Mouse (Mus musculus): ENCODE results near the gene Tex12. TPM values are rescaled to one million over a fixed set of nuclear protein-coding genes. Genes with fewer than 3 reads are reported as not detected.

Tex12 gene
- total RNA-seq, 2 experiments from 2014 or later, result not detected

DNA sequence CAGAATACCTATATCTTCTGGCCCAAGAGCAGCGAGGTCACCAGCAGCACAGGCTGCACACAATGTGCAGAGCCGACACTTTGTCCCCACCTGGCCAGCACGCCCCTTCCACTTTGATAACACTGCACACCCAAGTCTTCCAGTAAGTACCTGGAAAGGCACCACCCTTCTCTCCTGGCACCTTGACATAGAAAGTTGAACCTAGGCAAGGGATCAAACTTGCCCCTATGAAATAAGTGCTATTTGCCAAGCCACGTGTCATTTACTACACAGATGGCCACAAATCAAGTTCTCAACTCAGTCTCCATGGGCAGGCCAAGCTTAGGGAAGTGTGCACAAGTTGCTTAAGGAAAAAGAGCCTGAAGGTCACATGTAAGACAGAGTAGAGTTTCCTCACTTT lies 25.8 kb upstream of the Tex12 start:
- TF ChIP-seq CTCF (IDR thresholded peaks at IDR 0.05), result no peak
- no peak overlapping the region for H3K27ac ChIP-seq
- no peak overlapping the region for H3K4me3 ChIP-seq
- no peak for DNase-seq
- intact Hi-C loops (cut with DNase I), result no loop called here

GRCm38 (mm10) chr9:50585145-50585818 lies 24.2 kb upstream of the Tex12 start:
- Histone ChIP-seq H3K4me3 (no peak overlapping the region), H3K27ac (no peak overlapping the region)
- DNase-seq, result no peak
- intact Hi-C loops (cut with DNase I), result no loop called here
- no peak for TF ChIP-seq CTCF (IDR thresholded peaks at IDR 0.05)

DNA sequence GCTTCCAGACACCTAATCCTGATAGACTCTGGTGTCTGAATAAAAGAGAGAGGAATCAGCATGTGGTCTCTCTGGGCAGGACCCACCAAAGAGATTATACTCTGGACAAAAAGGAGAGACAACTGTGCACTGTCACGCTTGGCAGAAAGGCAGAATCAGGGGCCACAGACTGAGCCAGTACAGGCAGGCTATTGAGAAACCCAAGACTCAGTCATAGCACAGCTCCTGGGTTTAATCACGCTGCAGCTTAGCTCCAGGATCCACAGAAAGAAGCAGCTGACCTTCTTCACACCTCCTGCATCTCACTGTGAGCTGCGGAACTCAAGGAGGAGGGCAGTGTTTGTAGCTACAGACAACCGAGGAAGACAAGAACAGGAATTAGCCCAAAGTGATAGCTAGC lies 19.2 kb upstream of the Tex12 start:
- TF ChIP-seq CTCF (IDR thresholded peaks at IDR 0.05), result no peak
- H3K27ac ChIP-seq, result no peak overlapping the region
- intact Hi-C loops (cut with DNase I), result no loop called here

DNA sequence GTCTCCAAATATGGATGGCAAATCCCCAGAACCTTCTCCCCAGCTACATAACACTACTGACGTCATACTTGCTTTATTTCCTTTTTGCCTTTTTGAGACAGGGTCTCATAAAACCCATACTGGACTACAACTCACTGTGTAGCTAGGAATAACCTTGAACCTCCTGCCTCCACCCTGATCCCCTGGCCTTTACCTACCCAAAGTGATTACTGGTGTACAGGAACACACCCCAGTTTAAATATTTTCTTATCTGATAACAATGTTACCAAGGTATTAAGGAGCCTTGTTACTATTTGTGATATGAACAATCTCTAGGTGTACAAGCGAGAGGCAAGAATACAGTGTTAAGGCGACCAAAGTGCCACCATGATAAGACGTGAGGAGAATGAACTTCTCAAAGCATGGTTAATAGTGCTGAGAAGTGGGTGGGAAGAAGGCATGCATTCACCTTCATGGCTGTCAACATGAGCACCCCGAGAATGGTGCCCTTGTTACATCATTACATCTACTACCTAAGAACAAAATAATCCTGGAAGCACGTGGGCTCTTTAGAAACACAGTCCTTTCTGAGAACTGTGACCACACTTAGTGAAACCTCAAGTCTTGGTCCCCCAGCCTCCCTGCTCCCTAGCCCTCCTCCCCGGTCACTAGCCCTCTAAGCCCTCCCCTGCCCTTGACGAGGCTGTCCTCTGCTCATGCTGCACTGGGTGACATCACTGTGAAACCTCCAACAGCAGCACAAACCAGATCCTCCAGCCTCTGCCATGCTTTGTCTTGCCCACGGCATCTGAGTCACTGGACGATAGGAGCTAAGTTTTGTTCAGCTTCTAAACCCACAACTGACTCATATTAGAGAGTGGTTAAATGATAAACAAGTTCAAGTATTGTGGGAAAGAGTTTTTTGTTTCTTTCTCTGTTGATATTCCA lies 8.7 kb upstream of the Tex12 start:
- intact Hi-C loops (cut with DNase I), result no loop called here
- no peak overlapping the region for H3K27ac ChIP-seq
- no peak for DNase-seq
- no peak for TF ChIP-seq CTCF (IDR thresholded peaks at IDR 0.05)
- H3K4me3 ChIP-seq, result no peak overlapping the region

More for the DNA sequence above, 19.2 kb upstream of the Tex12 start:
- no peak overlapping the region for H3K4me3 ChIP-seq
- DNase-seq, result no peak

DNA sequence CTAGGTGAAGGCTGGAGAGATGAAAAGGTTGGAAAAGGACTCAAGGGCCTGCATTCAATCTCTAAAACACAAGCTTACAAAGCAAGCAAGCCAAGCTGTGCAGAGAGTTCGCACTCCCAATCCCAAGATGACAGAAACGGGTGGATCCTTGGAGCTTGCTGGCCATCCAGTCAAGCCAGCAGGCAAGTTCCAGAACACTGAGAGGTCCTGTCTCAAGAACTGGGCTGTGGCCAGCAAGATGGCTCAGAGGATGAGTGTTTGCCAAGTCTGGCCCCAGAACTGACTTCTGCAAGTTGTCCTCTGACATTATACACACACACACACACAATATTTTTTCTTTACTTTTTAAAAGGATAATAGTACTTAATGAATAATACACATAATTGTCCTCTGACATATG lies 6.8 kb upstream of the Tex12 start:
- no peak for TF ChIP-seq CTCF (IDR thresholded peaks at IDR 0.05)
- H3K27ac ChIP-seq, result no peak overlapping the region
- DNase-seq, result peak; percentile 42
- H3K4me3 ChIP-seq, result no peak overlapping the region
- intact Hi-C loops (cut with DNase I), result no loop called here

DNA sequence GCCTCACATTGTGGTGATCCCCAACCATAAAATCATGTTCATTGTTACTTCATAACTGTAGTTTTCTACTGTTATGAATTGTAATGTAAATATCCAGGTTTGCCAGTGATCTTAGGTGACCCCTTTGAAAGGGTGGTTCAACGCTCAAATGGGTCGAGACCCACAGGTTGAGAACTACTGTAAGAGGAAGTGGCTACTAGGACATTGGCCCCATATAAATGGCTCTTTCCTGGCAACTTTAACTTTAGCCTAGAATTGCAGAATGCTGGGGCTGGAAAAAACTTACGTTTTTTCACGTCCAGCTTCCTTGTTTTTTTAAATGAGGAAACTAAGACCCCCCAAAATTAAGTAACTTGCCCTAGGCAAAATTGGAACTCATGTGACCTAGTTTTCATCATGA lies 6.2 kb upstream of the Tex12 start:
- H3K4me3 ChIP-seq, result no peak overlapping the region
- intact Hi-C loops (cut with DNase I), result no loop called here

DNA sequence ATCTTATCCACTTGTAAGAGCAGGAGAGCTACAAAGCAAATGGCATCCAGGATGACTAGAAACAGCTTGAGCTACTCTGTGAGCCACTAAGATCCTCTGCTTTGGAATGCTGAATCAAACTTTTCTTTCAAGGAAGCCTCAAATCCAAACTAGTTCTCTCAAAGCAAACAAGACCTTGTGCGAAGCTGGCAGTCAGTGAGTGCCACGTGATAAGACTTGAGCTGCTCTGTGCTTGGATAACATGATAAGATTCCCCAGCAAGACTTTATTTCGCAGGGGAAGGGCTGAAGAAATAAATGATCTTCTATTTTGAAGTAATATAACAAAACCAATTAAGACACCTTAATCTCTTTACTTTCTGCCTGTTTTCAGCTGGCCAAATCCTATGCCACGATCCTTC lies 4.8 kb upstream of the Tex12 start:
- DNase-seq, result no peak
- Histone ChIP-seq H3K4me3 (no peak overlapping the region), H3K27ac (no peak overlapping the region)
- intact Hi-C loops (cut with DNase I), result no loop called here
- no peak for TF ChIP-seq CTCF (IDR thresholded peaks at IDR 0.05)

More for the DNA sequence above, 6.2 kb upstream of the Tex12 start:
- DNase-seq, result no peak
- TF ChIP-seq CTCF (IDR thresholded peaks at IDR 0.05), result no peak
- no peak overlapping the region for H3K27ac ChIP-seq

- intact Hi-C loops (cut with DNase I), result no loop called here
- peak; percentile 14 for DNase-seq
- no peak overlapping the region for H3K27ac ChIP-seq
- TF ChIP-seq CTCF (IDR thresholded peaks at IDR 0.05), result no peak
- no peak overlapping the region for H3K4me3 ChIP-seq
Observed at GRCm38 (mm10) chr9:50565173-50565572, 4.0 kb upstream of the Tex12 start.

DNA sequence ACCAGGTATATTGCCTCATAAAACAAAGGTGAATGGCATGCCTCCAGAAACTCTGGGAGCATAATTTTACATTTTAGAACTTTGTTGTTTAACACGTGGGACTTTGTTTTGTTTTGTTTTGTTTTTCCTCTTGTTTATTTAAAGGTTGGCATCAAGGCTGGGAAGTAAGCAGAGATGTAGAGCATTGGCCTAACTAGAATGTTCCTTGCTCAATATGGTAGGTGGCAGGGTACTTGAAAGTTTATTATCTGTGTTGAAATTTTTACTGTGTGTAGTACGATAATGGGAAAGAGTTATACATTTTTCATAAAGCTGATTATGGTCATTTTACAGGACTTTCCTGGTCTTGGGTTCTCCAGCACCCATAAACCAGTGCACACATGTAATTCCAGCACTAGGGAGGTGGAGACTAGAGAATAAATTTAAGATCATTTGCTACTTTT lies 814 bp upstream of the Tex12 start:
- intact Hi-C loops (cut with DNase I), result no loop called here
- no peak overlapping the region for H3K27ac ChIP-seq
- no peak for TF ChIP-seq CTCF (IDR thresholded peaks at IDR 0.05)
- DNase-seq, result no peak
- H3K4me3 ChIP-seq, result no peak overlapping the region

DNA sequence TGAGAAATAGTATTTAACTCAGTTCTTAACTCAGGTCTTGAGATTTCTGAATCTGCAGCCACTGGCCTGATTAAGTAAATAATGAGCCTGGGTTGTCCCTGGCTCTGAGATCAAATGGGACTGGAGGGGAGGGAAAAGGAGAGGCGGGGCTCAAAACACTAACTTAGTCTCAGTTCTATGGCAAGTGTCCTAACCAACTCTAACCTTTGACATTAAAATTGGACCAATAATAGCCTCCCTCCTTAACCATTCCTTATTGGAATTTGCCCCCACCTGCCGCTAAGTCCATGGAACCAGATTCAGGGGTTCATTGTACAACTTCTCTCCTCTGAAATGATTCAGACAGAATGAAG lies 6.1 kb downstream of the Tex12 start, which contains the start of gene Bco2:
Bco2 (minus strand) TSS at position 88 of the 353 bp plus-strand sequence.
- no peak for DNase-seq
- TF ChIP-seq CTCF (IDR thresholded peaks at IDR 0.05), result no peak
- Histone ChIP-seq H3K27ac (peak within 1 kb of the TSS; percentile 74), H3K4me3 (peak within 1 kb of the TSS; percentile 64)
- intact Hi-C loops (cut with DNase I), result no loop called here

GRCm38 (mm10) chr9:50554241-50555093 lies 6.7 kb downstream of the Tex12 start, which contains the start of gene Il18:
TSS of gene Il18 (plus strand) at chr9:50554827.
- DNase-seq, result peak; percentile 38
- H3K4me3 ChIP-seq, result peak within 1 kb of the TSS; percentile 64
- peak within 1 kb of the TSS; percentile 74 for H3K27ac ChIP-seq
- TF ChIP-seq CTCF (IDR thresholded peaks at IDR 0.05), result no peak
- intact Hi-C loops (cut with DNase I), result no loop called here

- Histone ChIP-seq H3K27ac (no peak overlapping the region), H3K4me3 (no peak overlapping the region)
- no peak for TF ChIP-seq CTCF (IDR thresholded peaks at IDR 0.05)
- intact Hi-C loops (cut with DNase I), result no loop called here
- no peak for DNase-seq
Observed at GRCm38 (mm10) chr9:50553547-50553946, 7.6 kb downstream of the Tex12 start.

Data from gastrocnemius, adult 2 months (tissue).